Mouse (Mus musculus): Measurements from ENCODE around the gene Arhgef18. TPM values are rescaled to one million over a fixed set of nuclear protein-coding genes. Genes with fewer than 3 reads are reported as not detected.

Arhgef18 gene
- polyA plus RNA-seq, 1 experiment from 2014 or later: 10.0 TPM

- WGBS: 98% methylated on average over 1 of the region's 1 CpGs
- H3K27ac ChIP-seq (ENCODE audit: low read length): no peak overlapping the region
- H3K9me3 ChIP-seq (replicated peaks; ENCODE audit: control insufficient read depth, low read length): no peaks in the 10 kb centered on the region
- no peak for ATAC-seq (ENCODE audit: insufficient read depth, low FRiP score)
- H3K4me1 ChIP-seq (ENCODE audit: control insufficient read depth, insufficient read depth, low read length): peaks cover 24% of the 10 kb centered on the region
- no peak overlapping the region for H3K9ac ChIP-seq (ENCODE audit: low read length)
- no peak overlapping the region for H3K4me2 ChIP-seq (ENCODE audit: low read depth, low read length)
- no peaks in the 10 kb centered on the region for H3K27me3 ChIP-seq (ENCODE audit: control insufficient read depth, insufficient read depth, low read length)
- H3K4me3 ChIP-seq (replicated peaks; ENCODE audit: low read length): no peak overlapping the region
- no peaks in the 10 kb centered on the region for H3K36me3 ChIP-seq (ENCODE audit: control insufficient read depth, insufficient read depth, low read length)
These were observed 20.0 kb downstream of the Arhgef18 start for GRCm38 (mm10) chr8:3412816-3413215.

- Histone ChIP-seq H3K4me2 (ENCODE audit: low read depth, low read length) (no peak overlapping the region), H3K9ac (ENCODE audit: low read length) (no peak overlapping the region), H3K27ac (ENCODE audit: low read length) (no peak overlapping the region), H3K36me3 (ENCODE audit: control insufficient read depth, insufficient read depth, low read length) (no peaks in the 10 kb centered on the region), H3K4me3 (replicated peaks; ENCODE audit: low read length) (no peak overlapping the region), H3K4me1 (ENCODE audit: control insufficient read depth, insufficient read depth, low read length) (peaks cover 25% of the 10 kb centered on the region), H3K9me3 (replicated peaks; ENCODE audit: control insufficient read depth, low read length) (no peaks in the 10 kb centered on the region), H3K27me3 (ENCODE audit: control insufficient read depth, insufficient read depth, low read length) (no peaks in the 10 kb centered on the region)
- ATAC-seq (ENCODE audit: insufficient read depth, low FRiP score): no peak
- WGBS: 70% methylated on average over 6 of the region's 6 CpGs
These were observed 21.9 kb downstream of the Arhgef18 start for GRCm38 (mm10) chr8:3414639-3415190.

GRCm38 (mm10) chr8:3415259-3415658 lies 22.5 kb downstream of the Arhgef18 start:
- Histone ChIP-seq H3K9ac (ENCODE audit: low read length) (no peak overlapping the region), H3K4me2 (ENCODE audit: low read depth, low read length) (no peak overlapping the region), H3K4me3 (replicated peaks; ENCODE audit: low read length) (no peak overlapping the region), H3K9me3 (replicated peaks; ENCODE audit: control insufficient read depth, low read length) (no peaks in the 10 kb centered on the region), H3K27me3 (ENCODE audit: control insufficient read depth, insufficient read depth, low read length) (no peaks in the 10 kb centered on the region), H3K27ac (ENCODE audit: low read length) (no peak overlapping the region), H3K36me3 (ENCODE audit: control insufficient read depth, insufficient read depth, low read length) (no peaks in the 10 kb centered on the region), H3K4me1 (ENCODE audit: control insufficient read depth, insufficient read depth, low read length) (peaks cover 25% of the 10 kb centered on the region)
- 76% methylated on average over 4 of the region's 4 CpGs for WGBS
- ATAC-seq (ENCODE audit: insufficient read depth, low FRiP score): no peak

GRCm38 (mm10) chr8:3415661-3416060 lies 22.9 kb downstream of the Arhgef18 start:
- H3K4me2 ChIP-seq (ENCODE audit: low read depth, low read length): no peak overlapping the region
- H3K4me1 ChIP-seq (ENCODE audit: control insufficient read depth, insufficient read depth, low read length): peaks cover 25% of the 10 kb centered on the region
- H3K4me3 ChIP-seq (replicated peaks; ENCODE audit: low read length): no peak overlapping the region
- no peaks in the 10 kb centered on the region for H3K36me3 ChIP-seq (ENCODE audit: control insufficient read depth, insufficient read depth, low read length)
- 81% methylated on average over 6 of the region's 6 CpGs for whole genome bisulfite sequencing
- ATAC-seq (ENCODE audit: insufficient read depth, low FRiP score): no peak
- H3K27ac ChIP-seq (ENCODE audit: low read length): no peak overlapping the region
- no peaks in the 10 kb centered on the region for H3K9me3 ChIP-seq (replicated peaks; ENCODE audit: control insufficient read depth, low read length)
- H3K27me3 ChIP-seq (ENCODE audit: control insufficient read depth, insufficient read depth, low read length): no peaks in the 10 kb centered on the region
- no peak overlapping the region for H3K9ac ChIP-seq (ENCODE audit: low read length)

- no peaks in the 10 kb centered on the region for H3K9me3 ChIP-seq (replicated peaks; ENCODE audit: control insufficient read depth, low read length)
- no peaks in the 10 kb centered on the region for H3K27me3 ChIP-seq (ENCODE audit: control insufficient read depth, insufficient read depth, low read length)
- H3K27ac ChIP-seq (ENCODE audit: low read length): no peak overlapping the region
- WGBS: 45% methylated on average over 4 of the region's 4 CpGs
- H3K9ac ChIP-seq (ENCODE audit: low read length): no peak overlapping the region
- H3K36me3 ChIP-seq (ENCODE audit: control insufficient read depth, insufficient read depth, low read length): no peaks in the 10 kb centered on the region
- no peak overlapping the region for H3K4me2 ChIP-seq (ENCODE audit: low read depth, low read length)
- ATAC-seq (ENCODE audit: insufficient read depth, low FRiP score): no peak
- no peak overlapping the region for H3K4me3 ChIP-seq (replicated peaks; ENCODE audit: low read length)
- H3K4me1 ChIP-seq (ENCODE audit: control insufficient read depth, insufficient read depth, low read length): peaks cover 21% of the 10 kb centered on the region
These were observed 24.0 kb downstream of the Arhgef18 start for GRCm38 (mm10) chr8:3416846-3417245.

- Histone ChIP-seq H3K4me1 (ENCODE audit: control insufficient read depth, insufficient read depth, low read length) (peaks cover 15% of the 10 kb centered on the region), H3K9me3 (replicated peaks; ENCODE audit: control insufficient read depth, low read length) (no peaks in the 10 kb centered on the region), H3K27me3 (ENCODE audit: control insufficient read depth, insufficient read depth, low read length) (no peaks in the 10 kb centered on the region), H3K27ac (ENCODE audit: low read length) (no peak overlapping the region), H3K4me3 (replicated peaks; ENCODE audit: low read length) (no peak overlapping the region), H3K9ac (ENCODE audit: low read length) (no peak overlapping the region), H3K4me2 (ENCODE audit: low read depth, low read length) (no peak overlapping the region), H3K36me3 (ENCODE audit: control insufficient read depth, insufficient read depth, low read length) (no peaks in the 10 kb centered on the region)
- 25% methylated on average over 8 of the region's 8 CpGs for WGBS
- ATAC-seq (ENCODE audit: insufficient read depth, low FRiP score): peak; percentile 8; the same call in 1 of the 2 replicates
These were observed 24.6 kb downstream of the Arhgef18 start for GRCm38 (mm10) chr8:3417455-3417854.

GRCm38 (mm10) chr8:3418101-3418500 lies 25.3 kb downstream of the Arhgef18 start:
- H3K27ac ChIP-seq (ENCODE audit: low read length): no peak overlapping the region

GRCm38 (mm10) chr8:3420105-3420706 lies 27.4 kb downstream of the Arhgef18 start:
- Histone ChIP-seq H3K27me3 (ENCODE audit: control insufficient read depth, insufficient read depth, low read length) (no peaks in the 10 kb centered on the region), H3K4me1 (ENCODE audit: control insufficient read depth, insufficient read depth, low read length) (peaks cover 10% of the 10 kb centered on the region), H3K4me3 (replicated peaks; ENCODE audit: low read length) (no peak overlapping the region), H3K36me3 (ENCODE audit: control insufficient read depth, insufficient read depth, low read length) (no peaks in the 10 kb centered on the region), H3K9me3 (replicated peaks; ENCODE audit: control insufficient read depth, low read length) (no peaks in the 10 kb centered on the region), H3K27ac (ENCODE audit: low read length) (no peak overlapping the region), H3K9ac (ENCODE audit: low read length) (no peak overlapping the region), H3K4me2 (ENCODE audit: low read depth, low read length) (no peak overlapping the region)
- ATAC-seq (ENCODE audit: insufficient read depth, low FRiP score): no peak
- 74% methylated on average over 10 of the region's 10 CpGs for WGBS

More at GRCm38 (mm10) chr8:3418101-3418500, 25.3 kb downstream of the Arhgef18 start:
- Histone ChIP-seq H3K4me3 (replicated peaks; ENCODE audit: low read length) (no peak overlapping the region), H3K36me3 (ENCODE audit: control insufficient read depth, insufficient read depth, low read length) (no peaks in the 10 kb centered on the region), H3K9ac (ENCODE audit: low read length) (no peak overlapping the region), H3K4me1 (ENCODE audit: control insufficient read depth, insufficient read depth, low read length) (peaks cover 15% of the 10 kb centered on the region), H3K4me2 (ENCODE audit: low read depth, low read length) (no peak overlapping the region), H3K9me3 (replicated peaks; ENCODE audit: control insufficient read depth, low read length) (no peaks in the 10 kb centered on the region), H3K27me3 (ENCODE audit: control insufficient read depth, insufficient read depth, low read length) (no peaks in the 10 kb centered on the region)
- 75% methylated on average over 1 of the region's 1 CpGs for WGBS
- ATAC-seq (ENCODE audit: insufficient read depth, low FRiP score): peak; percentile 41; the same call in 1 of the 2 replicates

GRCm38 (mm10) chr8:3421507-3421906 lies 28.7 kb downstream of the Arhgef18 start:
- Histone ChIP-seq H3K4me3 (replicated peaks; ENCODE audit: low read length) (no peak overlapping the region), H3K4me2 (ENCODE audit: low read depth, low read length) (no peak overlapping the region), H3K27ac (ENCODE audit: low read length) (no peak overlapping the region), H3K9me3 (replicated peaks; ENCODE audit: control insufficient read depth, low read length) (no peaks in the 10 kb centered on the region), H3K9ac (ENCODE audit: low read length) (no peak overlapping the region), H3K27me3 (ENCODE audit: control insufficient read depth, insufficient read depth, low read length) (no peaks in the 10 kb centered on the region), H3K4me1 (ENCODE audit: control insufficient read depth, insufficient read depth, low read length) (peaks cover 10% of the 10 kb centered on the region), H3K36me3 (ENCODE audit: control insufficient read depth, insufficient read depth, low read length) (no peaks in the 10 kb centered on the region)
- no peak for ATAC-seq (ENCODE audit: insufficient read depth, low FRiP score)
- 87% methylated on average over 5 of the region's 5 CpGs for WGBS
